Mouse (Mus musculus) E14TG2a.4 (cell line): ENCODE data around the gene Nos1.
A peak's percentile ranks its signal among the peaks of the same experiment; 100 is the strongest.

Source experiments
- H3K27me3 ChIP-seq: 2 replicates; pipeline ENCODE4 v1.6.1; 2014; ENCODE audit warnings: low read length, control low read depth; ENCODE audit not compliant: insufficient read depth
- H3K36me3 ChIP-seq: 2 replicates; pipeline ENCODE4 v1.6.1; 2014; ENCODE audit warnings: low read length, control low read depth; ENCODE audit not compliant: insufficient read depth
- H3K4me1 ChIP-seq: replicated peaks from 2 replicates; pipeline ENCODE4 v1.6.1; 2014; ENCODE audit warnings: low read depth, low read length, control low read depth
- H3K4me3 ChIP-seq: replicated peaks from 2 replicates; pipeline ENCODE4 v1.5.1; 2014; ENCODE audit warnings: mild to moderate bottlenecking, low read length
- H3K9me3 ChIP-seq: 2 replicates; pipeline ENCODE4 v1.6.1; 2014; ENCODE audit warnings: low read length, control low read depth
- CTCF ChIP-seq: conservative IDR thresholded peaks from 2 replicates; pipeline ENCODE4 v1.5.1; 2014; ENCODE audit warnings: low read length
- NANOG ChIP-seq: IDR thresholded peaks from 2 replicates; pipeline ENCODE4 v1.6.1; 2014; ENCODE audit warnings: borderline replicate concordance, low read length, mixed read lengths
- POU5F1 ChIP-seq: IDR thresholded peaks from 2 replicates; pipeline ENCODE4 v1.6.1; 2014; ENCODE audit warnings: low read length, borderline replicate concordance

Gene Nos1

GRCm38 (mm10) chr5:117977501-117978158, 196.8 kb downstream of the Nos1 start:
- Histone ChIP-seq H3K36me3 (peaks cover 42% of the 10 kb centered on the region), H3K9me3 (no peaks in the 10 kb centered on the region), H3K27me3 (peaks cover 2% of the 10 kb centered on the region), H3K4me1 (peaks cover 31% of the 10 kb centered on the region), H3K4me3 (peak overlapping the region; percentile 97)
- TF ChIP-seq CTCF (no peak), POU5F1 (no peak), NANOG (no peak)

GRCm38 (mm10) chr5:117978159-117978697, 197.4 kb downstream of the Nos1 start:
- Histone ChIP-seq H3K9me3 (no peaks in the 10 kb centered on the region), H3K4me3 (peak overlapping the region; percentile 97), H3K4me1 (peaks cover 36% of the 10 kb centered on the region), H3K36me3 (peaks cover 48% of the 10 kb centered on the region), H3K27me3 (peaks cover 2% of the 10 kb centered on the region)
- no peak for TF ChIP-seq POU5F1
- TF ChIP-seq NANOG = no peak
- no peak for TF ChIP-seq CTCF

- H3K27me3 ChIP-seq = no peaks in the 10 kb centered on the region; the same call in none of the 2 replicates
- peaks cover 56% of the 10 kb centered on the region for H3K36me3 ChIP-seq
- TF ChIP-seq POU5F1 (no peak), NANOG (no peak), CTCF (no peak)
- H3K4me1 ChIP-seq = peaks cover 38% of the 10 kb centered on the region
- no peak overlapping the region for H3K4me3 ChIP-seq
- no peaks in the 10 kb centered on the region for H3K9me3 ChIP-seq
Measured at GRCm38 (mm10) chr5:117979082-117979481, 198.2 kb downstream of the Nos1 start.

GRCm38 (mm10) chr5:117980921-117981320, 200.1 kb downstream of the Nos1 start:
- TF ChIP-seq CTCF = no peak
- TF ChIP-seq NANOG = no peak
- no peaks in the 10 kb centered on the region for H3K9me3 ChIP-seq
- no peaks in the 10 kb centered on the region for H3K27me3 ChIP-seq
- H3K4me1 ChIP-seq = peaks cover 32% of the 10 kb centered on the region
- H3K4me3 ChIP-seq = no peak overlapping the region
- H3K36me3 ChIP-seq = peaks cover 73% of the 10 kb centered on the region

- TF ChIP-seq CTCF (no peak), POU5F1 (no peak), NANOG (no peak)
- Histone ChIP-seq H3K27me3 (no peaks in the 10 kb centered on the region), H3K4me3 (no peak overlapping the region), H3K4me1 (peaks cover 29% of the 10 kb centered on the region), H3K9me3 (no peaks in the 10 kb centered on the region), H3K36me3 (peaks cover 83% of the 10 kb centered on the region)
Measured at GRCm38 (mm10) chr5:117981943-117982342, 201.1 kb downstream of the Nos1 start.

GRCm38 (mm10) chr5:117986327-117986726, 205.5 kb downstream of the Nos1 start:
- Histone ChIP-seq H3K9me3 (no peaks in the 10 kb centered on the region), H3K4me1 (peaks cover 22% of the 10 kb centered on the region), H3K36me3 (peaks cover 97% of the 10 kb centered on the region), H3K27me3 (no peaks in the 10 kb centered on the region), H3K4me3 (no peak overlapping the region)
- no peak for TF ChIP-seq POU5F1
- TF ChIP-seq CTCF = no peak
- TF ChIP-seq NANOG = no peak

- Histone ChIP-seq H3K9me3 (no peaks in the 10 kb centered on the region), H3K4me3 (no peak overlapping the region), H3K27me3 (no peaks in the 10 kb centered on the region), H3K4me1 (peaks cover 15% of the 10 kb centered on the region), H3K36me3 (peaks cover 97% of the 10 kb centered on the region)
- TF ChIP-seq POU5F1 (no peak), NANOG (no peak), CTCF (no peak)
Measured at GRCm38 (mm10) chr5:117987891-117988290, 207.1 kb downstream of the Nos1 start.

GRCm38 (mm10) chr5:117988367-117988766, 207.5 kb downstream of the Nos1 start:
- H3K4me3 ChIP-seq = no peak overlapping the region; the same call in 1 of the 2 replicates
- no peaks in the 10 kb centered on the region for H3K9me3 ChIP-seq
- H3K27me3 ChIP-seq = no peaks in the 10 kb centered on the region
- TF ChIP-seq POU5F1 (no peak), CTCF (no peak), NANOG (no peak)
- peaks cover 13% of the 10 kb centered on the region for H3K4me1 ChIP-seq
- peaks cover 96% of the 10 kb centered on the region for H3K36me3 ChIP-seq

- no peaks in the 10 kb centered on the region for H3K27me3 ChIP-seq
- TF ChIP-seq CTCF (no peak), POU5F1 (no peak), NANOG (no peak)
- peaks cover 7% of the 10 kb centered on the region for H3K4me1 ChIP-seq
- H3K36me3 ChIP-seq = peaks cover 98% of the 10 kb centered on the region
- H3K4me3 ChIP-seq = no peak overlapping the region
- H3K9me3 ChIP-seq = no peaks in the 10 kb centered on the region
Measured at GRCm38 (mm10) chr5:117989773-117990172, 208.9 kb downstream of the Nos1 start.
